Mouse (Mus musculus): ENCODE data around the gene Endog.

DNA sequence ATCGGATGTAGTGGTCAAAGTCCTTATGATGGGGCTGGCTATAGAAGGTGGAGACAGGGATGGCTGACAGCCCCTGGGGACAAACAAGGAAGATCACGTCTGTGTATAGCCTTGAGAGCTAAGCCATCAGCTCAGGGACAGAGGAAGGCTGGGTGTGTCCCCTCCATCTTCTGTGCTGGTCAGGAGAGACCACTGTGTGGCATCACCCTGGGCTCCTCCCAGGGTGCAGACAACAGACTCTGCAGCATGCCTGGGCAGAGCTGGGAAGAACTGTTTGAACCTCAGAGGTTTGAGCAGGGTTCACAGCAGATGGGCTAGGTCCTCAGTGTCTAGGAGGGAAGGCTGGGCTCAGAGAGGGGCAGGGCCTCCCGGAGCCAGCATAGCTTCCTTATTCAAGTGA, 14.4 kb downstream of the Endog start:
- TF ChIP-seq POLR2A (IDR thresholded peaks at IDR 0.05; ENCODE audit: borderline replicate concordance, insufficient read depth, low read length): no peak
- TF ChIP-seq CTCF (IDR thresholded peaks at IDR 0.05; ENCODE audit: borderline replicate concordance, insufficient read depth, low read depth, low read length): no peak

Measured in cerebellum, adult 2 months (tissue).